Mouse (Mus musculus) embryo, embryonic 11 days (tissue): ENCODE measurements at regions not wholly inside any gene's neighbourhood (a gene's known extent, or its start where the extent isn't known, plus 50 kb on each side); places are given as distances from the start of the nearest gene placed in this dataset.

ENCODE experiments used
- DNase-seq: peaks from one replicate; pipeline ENCODE4 v3.0.0-alpha.2; 2015

GRCm38 (mm10) chr4:110125067-110125784 lies 147.4 kb downstream of the Dmrta2 start:
- peak; percentile 45 for DNase-seq

- DNase-seq: peak; percentile 47
These were observed 150.2 kb downstream of the Dmrta2 start for GRCm38 (mm10) chr4:110127941-110128520.

- peak; percentile 84 for DNase-seq
These were observed 151.1 kb downstream of the Dmrta2 start for GRCm38 (mm10) chr4:110128918-110129317.

GRCm38 (mm10) chr4:110129518-110129917 lies 151.7 kb downstream of the Dmrta2 start:
- peak; percentile 56 for DNase-seq

GRCm38 (mm10) chr4:110132061-110132460 lies 154.2 kb downstream of the Dmrta2 start:
- DNase-seq: peak; percentile 66

- DNase-seq: peak; percentile 78
These were observed 156.2 kb downstream of the Dmrta2 start for GRCm38 (mm10) chr4:110134036-110134435.

- DNase-seq: no peak
These were observed 167.4 kb downstream of the Dmrta2 start for GRCm38 (mm10) chr4:110145229-110145628.

- peak; percentile 89 for DNase-seq
These were observed 174.5 kb downstream of the Dmrta2 start for GRCm38 (mm10) chr4:110152103-110152946.
